Mouse (Mus musculus) erythroblast, embryonic 14.5 days (primary cell): ENCODE measurements around the gene Kcnab2.

Source experiments
- GATA1 ChIP-seq: IDR thresholded peaks from 2 replicates; pipeline ENCODE4 v1.6.1; 2012; ENCODE audit warnings: low read length, inconsistent platforms, mixed read lengths
- TAL1 ChIP-seq: IDR thresholded peaks from 3 replicates; pipeline ENCODE4 v1.6.1; 2012; ENCODE audit warnings: low read length, inconsistent platforms, mixed read lengths

DNA sequence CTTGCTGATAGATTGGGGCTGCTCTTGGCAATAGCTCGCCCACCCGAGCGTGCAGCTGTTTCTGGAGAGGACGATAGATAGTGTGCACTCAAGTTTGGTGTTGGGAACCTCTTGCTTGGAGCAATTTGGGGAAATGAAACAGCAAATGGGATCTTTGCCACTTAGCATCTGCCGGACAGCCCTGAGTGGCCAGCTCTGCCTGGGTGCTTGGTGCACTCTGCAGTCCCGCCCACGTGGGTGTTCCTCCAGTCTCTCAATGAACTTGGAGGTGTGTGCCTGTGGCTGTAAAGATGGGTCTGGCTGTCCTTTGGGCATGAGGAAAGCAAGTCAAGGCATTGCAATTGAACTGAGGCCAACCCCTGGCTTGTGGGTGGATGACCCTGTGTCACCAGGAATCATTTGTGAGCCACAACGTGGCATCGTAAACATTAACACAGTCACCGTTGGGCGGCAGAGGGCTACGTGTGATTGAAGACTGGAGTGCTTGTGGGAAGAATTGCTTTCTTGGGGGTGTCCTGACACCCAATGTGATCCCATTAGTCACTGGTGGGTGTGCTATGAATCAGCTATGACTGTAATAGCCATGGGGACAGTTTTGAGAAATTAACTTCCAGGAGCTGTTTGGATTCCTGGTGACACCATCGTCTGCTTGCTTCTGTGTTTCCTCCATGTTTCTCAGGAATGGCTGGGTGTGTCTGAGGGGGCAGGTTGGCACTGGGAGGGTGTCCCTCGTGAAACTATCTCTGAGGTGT is 123.6 kb downstream of the Kcnab2 start:
- TF ChIP-seq GATA1, result no peak
- TF ChIP-seq TAL1, result no peak
